Mouse (Mus musculus) liver, adult (tissue): ENCODE data around the gene Zfr.

ENCODE experiments used
- GATA4 ChIP-seq: IDR thresholded peaks from 2 replicates; pipeline ENCODE4 v1.6.1; 2014; ENCODE audit warnings: mild to moderate bottlenecking, low read length; ENCODE audit not compliant: insufficient replicate concordance

Zfr gene

DNA sequence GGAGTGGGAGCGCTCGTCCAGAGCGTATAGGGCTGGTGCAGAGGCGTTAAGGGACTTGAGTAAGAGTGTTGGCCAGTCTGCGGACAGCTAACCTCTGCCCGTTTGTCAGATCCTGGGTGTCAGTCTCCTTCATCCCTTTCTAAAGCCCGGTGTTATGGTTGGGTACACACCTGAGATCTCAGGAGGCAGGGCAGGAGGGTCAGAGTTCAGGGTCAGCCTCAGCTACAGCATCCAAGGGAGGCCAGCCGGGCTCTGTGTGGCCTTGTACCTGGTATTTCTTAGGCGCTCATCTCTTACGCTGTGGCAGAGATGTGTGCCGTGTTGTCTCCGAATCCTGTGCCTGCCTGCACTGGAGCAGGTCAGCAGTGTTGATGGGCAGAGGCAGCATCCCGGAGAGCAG lies 103.5 kb downstream of the Zfr start:
- TF ChIP-seq GATA4: no peak

DNA sequence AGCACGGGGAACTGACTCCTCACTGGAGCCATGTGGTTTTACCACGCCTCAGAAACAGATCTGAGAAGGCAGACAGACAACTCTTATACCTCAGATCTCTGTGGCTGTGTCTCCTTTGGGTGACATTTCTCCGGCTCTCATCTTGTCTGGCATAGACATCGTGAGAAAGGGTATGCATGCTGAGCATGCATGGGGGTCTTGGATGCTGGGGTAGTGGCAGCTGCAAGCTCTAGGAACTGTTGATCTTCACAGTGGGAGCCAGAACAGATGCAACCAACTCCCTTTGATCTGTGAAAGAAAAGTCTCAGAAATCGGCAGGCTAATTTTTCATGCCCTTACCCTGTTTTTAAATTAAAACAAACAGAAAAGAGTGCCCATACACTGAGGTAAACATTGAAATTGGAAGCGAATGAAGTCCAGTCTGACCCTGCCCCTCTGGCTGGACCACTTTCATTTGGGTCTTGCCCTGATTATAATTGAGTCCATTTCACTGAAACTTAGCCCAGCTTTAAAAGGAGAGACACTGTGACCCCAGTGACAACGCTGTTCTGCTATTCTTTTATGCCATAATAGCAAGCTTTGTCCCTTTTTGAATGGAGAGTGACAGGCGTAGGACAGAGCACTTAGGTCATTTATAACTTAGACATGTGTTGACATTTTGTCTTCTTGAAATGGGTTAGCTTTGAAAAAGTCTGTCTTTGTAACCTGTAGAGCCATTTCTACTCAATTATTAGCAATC lies 105.1 kb downstream of the Zfr start:
- TF ChIP-seq GATA4: no peak

DNA sequence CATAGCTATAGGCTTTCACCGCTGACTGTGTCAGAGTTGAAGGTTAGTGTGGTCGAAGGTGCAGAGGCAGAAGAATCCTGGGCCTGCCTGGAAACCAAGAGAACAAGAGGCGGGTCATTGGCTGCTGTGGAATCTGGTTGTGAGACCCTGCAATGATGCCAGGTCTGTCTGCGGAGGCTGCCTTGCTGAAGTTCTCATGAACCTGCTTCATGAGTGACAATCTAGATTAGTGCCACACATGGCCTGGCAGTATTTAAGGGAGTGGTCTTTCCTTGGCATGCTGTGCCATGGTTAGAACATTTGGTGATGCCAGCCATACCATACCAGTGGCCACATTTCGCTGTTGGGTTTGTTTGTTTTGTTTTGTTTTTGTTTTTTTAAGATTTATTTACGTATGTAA lies 105.8 kb downstream of the Zfr start:
- TF ChIP-seq GATA4: no peak

DNA sequence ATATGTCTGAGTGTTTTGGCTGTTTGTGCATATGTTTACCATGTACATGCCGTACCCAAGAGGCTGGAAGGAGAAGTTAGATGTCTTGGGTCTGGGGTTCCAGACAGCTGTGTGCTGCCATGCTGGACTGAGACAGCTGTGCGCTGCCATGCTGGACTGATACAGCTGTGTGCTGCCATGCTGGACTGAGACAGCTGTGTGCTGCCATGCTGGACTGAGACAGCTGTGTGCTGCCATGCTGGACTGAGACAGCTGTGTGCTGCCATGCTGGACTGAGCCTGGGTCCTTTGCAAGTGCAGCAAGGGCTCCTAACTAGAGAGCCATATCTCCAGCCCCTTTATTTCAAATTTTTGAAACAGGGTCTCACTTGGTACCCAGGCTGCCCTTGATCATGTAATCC lies 106.6 kb downstream of the Zfr start:
- no peak for TF ChIP-seq GATA4

DNA sequence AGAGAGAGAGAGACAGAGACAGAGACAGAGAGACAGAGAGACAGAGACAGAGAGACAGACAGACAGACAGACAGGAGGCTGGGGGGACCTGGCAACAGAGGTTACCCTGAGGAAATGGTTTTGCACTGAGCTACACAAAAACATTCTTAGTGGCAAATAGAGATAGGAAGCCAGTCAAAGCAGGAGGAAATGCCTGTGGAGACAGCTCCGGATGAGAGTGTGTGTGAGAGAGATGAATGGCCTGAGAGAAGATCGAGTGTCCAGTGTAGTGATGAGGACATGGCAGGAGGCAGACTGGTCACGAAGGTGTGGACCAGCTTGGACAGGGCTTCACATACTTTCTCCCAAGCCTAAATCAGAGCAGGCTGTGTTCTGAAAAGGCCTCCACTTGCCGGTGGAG lies 107.4 kb downstream of the Zfr start:
- TF ChIP-seq GATA4: peak; percentile 26; the same call in 1 of the 2 replicates

DNA sequence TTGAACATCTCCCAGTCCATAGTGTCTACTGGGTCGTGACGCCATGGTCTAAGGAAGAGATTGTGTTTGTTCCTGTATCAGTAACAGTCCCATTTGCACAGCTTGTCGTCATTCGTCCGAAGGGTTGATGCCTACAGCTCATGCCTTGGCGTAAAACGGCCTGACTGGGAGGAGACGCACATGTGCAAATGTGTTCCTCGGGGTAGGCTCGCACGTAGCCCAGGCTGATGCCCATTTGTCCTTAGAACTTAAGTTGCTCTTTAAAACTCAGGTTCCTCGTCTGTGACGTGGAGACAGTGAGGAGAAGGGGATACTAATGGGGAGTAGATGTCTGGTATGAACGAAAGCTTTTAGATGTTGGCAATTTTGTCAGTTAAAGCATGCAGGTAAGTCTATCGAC lies 109.3 kb downstream of the Zfr start:
- no peak for TF ChIP-seq GATA4

DNA sequence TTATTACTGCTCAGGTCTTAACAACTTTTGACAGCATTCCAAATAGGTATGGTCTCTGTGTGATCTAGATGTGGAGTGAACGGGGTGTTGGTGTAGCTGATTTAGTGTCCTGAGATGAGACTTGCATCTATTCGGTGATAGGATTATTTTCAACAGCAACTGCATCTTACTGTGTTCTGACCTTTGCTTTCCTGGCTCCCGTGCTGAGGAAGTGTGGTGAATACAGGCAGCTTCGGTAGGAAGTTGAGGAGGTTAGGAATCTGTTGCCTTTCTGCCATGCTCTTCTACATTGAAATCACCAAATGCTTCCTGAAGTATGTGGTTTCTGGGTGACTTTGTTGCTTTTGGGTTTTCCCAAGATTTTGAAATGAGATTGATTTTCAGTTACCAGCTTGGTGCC lies 109.7 kb downstream of the Zfr start:
- no peak for TF ChIP-seq GATA4

DNA sequence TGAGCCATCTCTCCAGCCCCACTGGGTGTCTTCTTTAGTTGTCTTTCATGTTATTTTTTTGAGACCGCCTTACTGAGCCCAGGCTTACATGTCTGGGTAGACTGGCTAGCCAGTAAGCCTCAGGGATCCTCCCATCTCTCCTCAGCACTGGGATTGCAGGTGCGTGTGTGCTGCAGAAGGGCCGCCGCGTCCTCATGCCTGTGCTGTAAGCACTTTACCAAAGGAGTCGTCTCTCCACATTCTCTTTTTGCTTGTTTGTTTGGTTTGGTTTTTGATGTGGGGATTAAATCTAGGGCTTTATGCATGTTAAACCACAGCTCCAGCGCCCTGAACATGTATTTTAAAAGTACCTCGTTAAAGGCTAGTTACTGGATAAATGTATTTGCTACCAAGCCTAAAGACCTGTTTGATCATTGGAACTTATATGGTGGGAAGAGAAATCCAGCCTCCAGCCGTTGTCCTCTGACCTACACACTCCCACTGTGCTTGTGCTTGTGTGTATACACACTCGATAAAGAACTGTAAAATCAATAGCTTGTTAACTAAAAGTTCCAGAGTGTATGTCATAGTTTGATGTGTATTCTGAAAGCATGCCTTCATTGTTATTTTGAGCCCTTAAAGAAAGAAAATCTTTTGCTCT lies 112.1 kb downstream of the Zfr start:
- TF ChIP-seq GATA4: no peak

DNA sequence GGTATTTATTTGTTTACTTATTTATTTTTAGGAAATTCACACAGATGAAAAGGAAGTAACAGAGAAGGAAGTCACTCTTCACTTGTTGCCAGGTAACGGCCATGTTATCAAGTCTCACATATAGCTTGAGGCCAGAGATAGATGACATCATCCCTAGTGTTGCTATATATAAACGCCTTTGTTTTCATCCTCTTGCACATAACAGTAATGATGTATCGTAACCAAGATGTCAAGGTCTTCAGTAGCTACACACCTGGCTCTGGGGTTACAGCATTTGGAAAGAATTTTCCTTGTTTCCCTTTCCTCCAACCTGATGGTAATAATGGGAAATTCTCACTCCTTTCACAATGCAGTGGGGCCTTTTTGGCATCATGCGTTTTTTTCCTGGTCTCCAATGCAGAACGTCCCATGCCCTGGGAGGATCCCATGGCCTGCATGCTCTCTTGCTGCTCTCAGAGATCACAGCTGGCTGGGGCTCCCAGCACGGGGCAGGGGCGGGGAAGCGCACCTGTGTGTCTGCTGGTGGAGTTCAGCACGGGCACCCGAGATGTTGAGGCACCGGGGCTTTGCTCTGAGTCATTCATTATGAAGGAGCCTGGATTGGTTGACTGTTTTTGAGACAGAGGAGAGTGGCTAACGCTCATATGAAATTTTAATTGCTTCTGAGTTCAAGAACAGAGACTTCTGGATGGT lies 112.8 kb downstream of the Zfr start:
- TF ChIP-seq GATA4: no peak

DNA sequence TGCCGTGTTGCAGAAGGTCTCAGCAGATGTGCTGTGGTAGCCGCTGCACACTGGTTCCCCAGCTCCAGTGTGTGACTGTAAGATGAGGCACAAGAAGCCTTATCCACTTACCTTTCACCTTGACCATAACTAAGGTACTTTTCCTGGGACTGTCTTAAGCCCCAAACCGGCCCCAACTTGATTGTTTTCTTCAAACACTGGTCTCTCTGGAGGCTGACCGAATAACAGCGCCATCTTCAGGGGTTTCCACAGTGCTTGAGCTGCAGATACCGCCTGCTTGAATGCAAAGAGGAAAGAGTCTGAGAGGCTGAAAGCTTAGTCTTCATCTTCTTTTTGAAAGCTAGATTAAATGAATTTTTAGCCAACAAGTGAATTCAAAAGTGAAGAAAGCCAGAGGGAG lies 113.8 kb downstream of the Zfr start:
- TF ChIP-seq GATA4: no peak

DNA sequence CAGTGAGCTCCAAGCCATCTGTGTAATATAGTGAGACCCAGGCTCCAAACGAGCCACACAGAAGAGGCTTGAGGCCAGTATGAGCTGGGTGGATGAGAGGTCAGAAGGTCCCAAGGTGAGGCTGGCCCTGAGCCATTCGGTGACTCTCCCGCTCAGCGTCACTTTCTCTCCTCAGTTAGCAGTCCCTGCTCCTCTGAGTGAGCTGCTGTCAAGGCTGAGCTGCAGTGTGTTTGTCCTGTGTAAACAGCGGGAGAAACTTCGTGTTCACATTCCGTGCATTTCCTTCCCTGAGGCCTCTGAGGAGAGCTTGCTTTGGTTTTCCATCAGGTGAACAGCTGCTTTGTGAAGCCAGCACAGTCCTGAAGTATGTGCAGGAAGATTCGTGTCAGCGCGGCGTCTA lies 114.8 kb downstream of the Zfr start:
- no peak for TF ChIP-seq GATA4

DNA sequence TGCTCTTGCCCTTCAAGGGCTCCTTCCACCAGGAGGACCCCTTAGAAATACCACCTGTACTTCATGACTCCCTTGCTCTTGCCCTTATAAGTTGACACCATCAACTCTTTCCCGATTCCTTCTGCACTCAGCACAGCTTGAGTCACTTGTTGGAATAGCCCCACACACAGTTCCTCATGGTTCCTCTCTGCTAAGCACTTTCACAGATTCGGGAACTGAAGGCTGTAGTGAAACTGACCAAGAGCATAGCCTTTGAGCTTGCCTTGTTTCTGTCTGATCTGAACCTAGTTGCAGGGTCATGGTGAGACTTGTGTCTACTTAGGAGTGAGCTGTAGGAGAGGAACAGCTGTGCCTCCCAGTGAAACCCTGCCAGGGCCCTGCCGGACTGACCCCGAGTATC lies 115.4 kb downstream of the Zfr start:
- TF ChIP-seq GATA4: no peak
